Mouse (Mus musculus): ENCODE results near the gene Hspe1.
A peak's percentile ranks its signal among the peaks of the same experiment; 100 is the strongest.
"Not testable (repeated sequence)": the region's sequence is repeated elsewhere in the genome, so short reads cannot be mapped to it uniquely, and the experiment has no call there.

Hspe1 gene

GRCm38 (mm10) chr1:55087932-55088610, at the start of gene Hspe1, which contains the start of gene Hspd1:
Gene Hspe1, plus strand, starts transcription at chr1:55088132.
Gene Hspd1, minus strand, starts transcription at chr1:55088243.
- peak; percentile 98 for DNase-seq

GRCm38 (mm10) chr1:55039944-55040343, 48.0 kb upstream of the Hspe1 start:
- DNase-seq: no peak

GRCm38 (mm10) chr1:55041691-55042090, 46.2 kb upstream of the Hspe1 start:
- DNase-seq: no peak

- no peak for DNase-seq
These were observed 45.7 kb upstream of the Hspe1 start for GRCm38 (mm10) chr1:55042246-55042645.

- no peak for DNase-seq
These were observed 44.8 kb upstream of the Hspe1 start for GRCm38 (mm10) chr1:55043164-55043563.

- DNase-seq: no peak
These were observed 38.9 kb upstream of the Hspe1 start for GRCm38 (mm10) chr1:55048841-55049587.

- no peak for DNase-seq
These were observed 36.3 kb upstream of the Hspe1 start for GRCm38 (mm10) chr1:55051671-55052070.

- DNase-seq: peak; percentile 98
These were observed 35.5 kb upstream of the Hspe1 start, which contains the start of gene Coq10b for GRCm38 (mm10) chr1:55052355-55052953. Gene Coq10b, plus strand, starts transcription at chr1:55052770.

GRCm38 (mm10) chr1:55053005-55053404, 34.9 kb upstream of the Hspe1 start:
- DNase-seq: peak; percentile 65

- no peak for DNase-seq
These were observed 34.3 kb upstream of the Hspe1 start for GRCm38 (mm10) chr1:55053596-55053995.

GRCm38 (mm10) chr1:55055322-55056115, 32.4 kb upstream of the Hspe1 start:
- DNase-seq: no peak

- not testable (repeated sequence) for DNase-seq
These were observed 29.5 kb upstream of the Hspe1 start for GRCm38 (mm10) chr1:55058383-55058782.

GRCm38 (mm10) chr1:55061099-55061498, 26.8 kb upstream of the Hspe1 start:
- DNase-seq: no peak

- no peak for DNase-seq
These were observed 26.2 kb upstream of the Hspe1 start for GRCm38 (mm10) chr1:55061772-55062171.

GRCm38 (mm10) chr1:55072328-55072727, 15.6 kb upstream of the Hspe1 start:
- DNase-seq: not testable (repeated sequence)

- no peak for DNase-seq
These were observed 13.2 kb upstream of the Hspe1 start for GRCm38 (mm10) chr1:55074757-55075156.

GRCm38 (mm10) chr1:55075652-55076394, 12.1 kb upstream of the Hspe1 start:
- no peak for DNase-seq

- no peak for DNase-seq
These were observed 11.6 kb upstream of the Hspe1 start for GRCm38 (mm10) chr1:55076395-55076743.

- no peak for DNase-seq
These were observed 10.9 kb upstream of the Hspe1 start for GRCm38 (mm10) chr1:55076849-55077516.

- no peak for DNase-seq
These were observed 8.3 kb upstream of the Hspe1 start for GRCm38 (mm10) chr1:55079677-55080076.

- no peak for DNase-seq
These were observed 5.8 kb upstream of the Hspe1 start for GRCm38 (mm10) chr1:55082106-55082505.

All from right cerebral cortex, postnatal 14 days (tissue).